Mouse (Mus musculus) lung, postnatal 0 days (tissue): ENCODE results near the gene Dynlt1b.
"Not testable (repeated sequence)": the region's sequence is repeated elsewhere in the genome, so short reads cannot be mapped to it uniquely, and the experiment has no call there.

Experiments used
- CTCF ChIP-seq: IDR thresholded peaks from 2 replicates; pipeline ENCODE4 v1.5.1; 2016; ENCODE audit warnings: antibody characterized with exemption, mild to moderate bottlenecking
- EP300 ChIP-seq: IDR thresholded peaks from 2 replicates; pipeline ENCODE4 v1.6.1; 2016; ENCODE audit warnings: antibody characterized with exemption, mild to moderate bottlenecking, control low read depth

GRCm38 (mm10) chr17:6441254-6441653 is 11.3 kb downstream of the Dynlt1b start:
- TF ChIP-seq CTCF, EP300: not testable (repeated sequence)
